Mouse (Mus musculus) lung, adult 2 months (tissue): Measurements from ENCODE around the gene Trp53i11. TPM values are rescaled to one million over a fixed set of nuclear protein-coding genes. Genes with fewer than 3 reads are reported as not detected.

Source experiments
- DNase-seq: peaks from one replicate; pipeline ENCODE4 v3.0.0; 2022
- H3K4me1 ChIP-seq: fragments of 200-500 bp; 2 replicates; pipeline ENCODE4 v1.6.1; 2011; ENCODE audit warnings: low read length; ENCODE audit not compliant: control insufficient read depth, insufficient read depth
- H3K4me3 ChIP-seq: fragments of 200-500 bp; replicated peaks from 2 replicates; pipeline ENCODE3; 2011; ENCODE audit warnings: low read depth, mild to moderate bottlenecking, control low read depth, low read length; ENCODE audit errors: extremely low read depth
- CTCF ChIP-seq: fragments of 200-500 bp; IDR thresholded peaks from 2 replicates; pipeline ENCODE4 v1.5.1; 2011; ENCODE audit warnings: mild to moderate bottlenecking, low read length, control low read depth; ENCODE audit not compliant: insufficient read depth
- POLR2A ChIP-seq: fragments of 200-500 bp; IDR thresholded peaks from 2 replicates; pipeline ENCODE4 v1.6.1; 2011; ENCODE audit warnings: low read depth, mild to moderate bottlenecking, control low read depth, low read length, borderline replicate concordance; ENCODE audit errors: extremely low read depth
- WGBS: fragments of 180-500 bp; shearing (Covaris S2); methylation state at CpG from one replicate; pipeline ENCODE4 v1.1.7; 2018; 5-methylcytosine and 5-hydroxymethylcytosine counted together
- polyA plus RNA-seq: library from polyadenylated mRNA; depleted of rRNA; stranded (reverse); fragments of >200 nt; gene quantifications from 2 replicates; pipeline ENCODE4 v1.2.3, GENCODE M21; 2012; rRNA removed

The Trp53i11 gene
- polyA plus RNA-seq, result 31.8 and 37.5 TPM in 2 replicates

- H3K4me3 ChIP-seq, result peak within 1 kb of the TSS; percentile 71
- no peaks in the 10 kb centered on the region; the same call in none of the 2 replicates for H3K4me1 ChIP-seq
- peak; percentile 85 for DNase-seq
- WGBS, result under 1% methylated on average over 66 of the region's 69 CpGs
- TF ChIP-seq POLR2A, result peak; percentile 26; the same call in 1 of the 2 replicates
- peak; percentile 37; the same call in 1 of the 2 replicates for TF ChIP-seq CTCF
Measured at GRCm38 (mm10) chr2:93187323-93187996, at the start of gene Trp53i11. Trp53i11 (plus strand) TSS chr2:93187548.

- 86% methylated on average over 7 of the region's 7 CpGs for WGBS
- TF ChIP-seq POLR2A (no peak), CTCF (no peak)
- Histone ChIP-seq H3K4me1 (no peaks in the 10 kb centered on the region), H3K4me3 (no peak overlapping the region)
- no peak for DNase-seq
Measured at GRCm38 (mm10) chr2:93139476-93139875, 47.9 kb upstream of the Trp53i11 start.

- no peaks in the 10 kb centered on the region for H3K4me1 ChIP-seq
- TF ChIP-seq POLR2A (no peak), CTCF (no peak)
- WGBS, result 88% methylated on average over 3 of the region's 3 CpGs
- H3K4me3 ChIP-seq, result no peak overlapping the region
- no peak for DNase-seq
Measured at GRCm38 (mm10) chr2:93141329-93141728, 46.0 kb upstream of the Trp53i11 start.

GRCm38 (mm10) chr2:93142616-93143015, 44.7 kb upstream of the Trp53i11 start:
- peak; percentile 23 for DNase-seq

GRCm38 (mm10) chr2:93144126-93144525, 43.2 kb upstream of the Trp53i11 start:
- TF ChIP-seq CTCF, result no peak
- TF ChIP-seq POLR2A, result no peak
- WGBS, result 80% methylated on average over 3 of the region's 3 CpGs
- Histone ChIP-seq H3K4me3 (no peak overlapping the region), H3K4me1 (no peaks in the 10 kb centered on the region)
- DNase-seq, result no peak

More at GRCm38 (mm10) chr2:93142616-93143015, 44.7 kb upstream of the Trp53i11 start:
- WGBS, result 42% methylated on average over 7 of the region's 7 CpGs
- Histone ChIP-seq H3K4me3 (no peak overlapping the region), H3K4me1 (no peaks in the 10 kb centered on the region)
- TF ChIP-seq POLR2A (no peak), CTCF (no peak)

GRCm38 (mm10) chr2:93150009-93150408, 37.3 kb upstream of the Trp53i11 start:
- TF ChIP-seq POLR2A (no peak), CTCF (no peak)
- no peak for DNase-seq
- 42% methylated on average over 2 of the region's 2 CpGs for WGBS
- H3K4me1 ChIP-seq, result no peaks in the 10 kb centered on the region
- H3K4me3 ChIP-seq, result no peak overlapping the region

GRCm38 (mm10) chr2:93150673-93151450, 36.5 kb upstream of the Trp53i11 start:
- WGBS, result 65% methylated on average over 9 of the region's 9 CpGs

GRCm38 (mm10) chr2:93152191-93152601, 35.2 kb upstream of the Trp53i11 start:
- no peak for DNase-seq
- Histone ChIP-seq H3K4me3 (no peak overlapping the region), H3K4me1 (no peaks in the 10 kb centered on the region)
- no peak for TF ChIP-seq CTCF
- TF ChIP-seq POLR2A, result no peak
- WGBS, result 69% methylated on average over 6 of the region's 6 CpGs

More at GRCm38 (mm10) chr2:93150673-93151450, 36.5 kb upstream of the Trp53i11 start:
- TF ChIP-seq CTCF (no peak), POLR2A (no peak)
- DNase-seq, result no peak
- H3K4me1 ChIP-seq, result no peaks in the 10 kb centered on the region
- H3K4me3 ChIP-seq, result no peak overlapping the region

- TF ChIP-seq POLR2A, result no peak
- Histone ChIP-seq H3K4me3 (no peak overlapping the region), H3K4me1 (no peaks in the 10 kb centered on the region)
- no peak for DNase-seq
- WGBS, result 87% methylated on average over 7 of the region's 7 CpGs
Measured at GRCm38 (mm10) chr2:93152883-93153491, 34.4 kb upstream of the Trp53i11 start.
